Mouse (Mus musculus) cortical plate, adult 2 months (tissue): ENCODE data around the gene Ppp1r12b.

ENCODE experiments used
- CTCF ChIP-seq: fragments of 200-500 bp; IDR thresholded peaks from 2 replicates; pipeline ENCODE4 v1.5.1; 2011; ENCODE audit warnings: mild to moderate bottlenecking, control low read depth, low read length; ENCODE audit not compliant: insufficient read depth; ENCODE audit errors: extremely low read depth
- POLR2A ChIP-seq: fragments of 200-500 bp; IDR thresholded peaks from 2 replicates; pipeline ENCODE4 v1.6.1; 2011; ENCODE audit warnings: mild to moderate bottlenecking, low read length, control low read depth; ENCODE audit not compliant: insufficient read depth; ENCODE audit errors: extremely low read depth

- TF ChIP-seq POLR2A (no peak), CTCF (no peak)
Observed at GRCm38 (mm10) chr1:134782797-134783196, 172.9 kb downstream of the Ppp1r12b start.
